Mouse (Mus musculus) ES-CJ7 (cell line): ENCODE data around the gene Exoc4.

Experiments
- DNase-seq: peaks from one replicate; pipeline ENCODE4 v3.0.0; 2011; ENCODE audit warnings: low read depth, low spot score

Exoc4 gene

GRCm38 (mm10) chr6:33859049-33859448, 610.2 kb downstream of the Exoc4 start:
- no peak for DNase-seq

DNA sequence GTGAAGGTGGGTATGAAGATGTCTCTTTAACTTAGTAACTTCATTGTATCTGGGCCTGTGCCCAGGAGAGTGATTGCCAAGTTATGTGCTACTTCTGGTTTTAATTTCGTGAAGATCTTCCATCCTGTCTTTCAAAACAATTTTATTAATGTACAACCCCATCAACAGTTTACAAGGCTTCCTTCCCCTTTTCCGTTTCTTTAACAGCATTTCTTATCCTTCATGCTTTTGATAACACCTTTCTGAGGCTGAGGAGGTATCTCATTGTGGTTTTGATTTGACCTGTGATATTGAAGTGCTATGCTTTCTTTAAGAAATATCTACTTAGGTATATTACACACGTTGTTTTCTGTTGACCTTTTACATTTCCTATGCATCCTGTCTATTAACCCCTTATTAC, 616.9 kb downstream of the Exoc4 start:
- no peak for DNase-seq

DNA sequence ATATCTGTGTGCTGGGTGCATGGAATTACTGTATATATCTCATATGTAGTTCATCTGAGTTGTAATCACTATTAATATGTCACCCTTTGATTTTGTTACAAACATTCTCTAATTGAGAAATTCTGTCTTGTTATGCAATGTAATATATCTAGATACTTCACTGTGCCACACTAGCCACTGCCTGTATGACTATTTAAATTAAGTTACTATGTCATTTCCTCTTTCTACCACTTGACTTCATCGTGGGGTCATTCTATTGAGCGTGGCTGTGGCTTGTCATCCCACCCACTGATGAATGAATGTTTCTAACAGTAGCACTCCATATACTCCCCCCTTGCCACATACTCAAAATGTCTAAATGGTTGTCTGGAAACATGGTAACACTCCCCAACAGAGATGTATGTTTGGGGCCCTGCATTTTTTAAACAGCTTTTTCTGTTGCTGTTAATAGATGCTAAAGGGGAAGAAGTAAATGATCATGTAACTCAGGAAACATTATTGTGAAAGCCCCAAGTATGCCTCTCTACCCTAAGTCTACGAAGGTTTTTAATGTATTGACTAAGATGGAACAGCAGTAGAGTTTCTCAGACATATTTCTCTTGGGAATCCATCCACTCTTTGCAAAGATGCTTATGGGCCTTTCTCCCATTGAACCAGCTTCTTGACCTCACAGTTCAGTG, 618.2 kb downstream of the Exoc4 start:
- no peak for DNase-seq

GRCm38 (mm10) chr6:33869251-33869650, 620.4 kb downstream of the Exoc4 start:
- no peak for DNase-seq

- DNase-seq, result peak; percentile 71
These were observed 621.7 kb downstream of the Exoc4 start for GRCm38 (mm10) chr6:33870468-33871142.

- DNase-seq, result no peak
These were observed 622.4 kb downstream of the Exoc4 start for GRCm38 (mm10) chr6:33871286-33871685.

DNA sequence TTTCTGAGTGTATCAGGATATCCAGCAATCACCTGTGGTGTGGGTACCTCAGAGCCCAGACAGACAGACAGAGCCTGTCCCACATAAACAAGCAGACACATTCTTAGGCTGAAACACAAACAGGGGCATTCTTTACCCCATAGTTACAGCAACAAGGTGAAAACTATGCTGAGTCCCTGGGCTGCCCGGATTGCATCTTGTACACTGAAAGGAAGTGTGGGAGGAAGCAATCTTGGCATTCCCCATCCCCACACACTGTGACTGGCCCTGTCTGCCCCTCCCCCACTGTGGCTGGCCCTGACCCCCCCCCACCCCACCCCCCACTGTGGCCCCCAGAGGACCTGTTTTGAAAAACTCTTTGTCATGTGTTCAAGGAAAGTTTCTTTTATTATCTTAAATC, 623.3 kb downstream of the Exoc4 start:
- peak; percentile 15 for DNase-seq

- DNase-seq, result no peak
These were observed 624.1 kb downstream of the Exoc4 start for GRCm38 (mm10) chr6:33873000-33873399.

DNA sequence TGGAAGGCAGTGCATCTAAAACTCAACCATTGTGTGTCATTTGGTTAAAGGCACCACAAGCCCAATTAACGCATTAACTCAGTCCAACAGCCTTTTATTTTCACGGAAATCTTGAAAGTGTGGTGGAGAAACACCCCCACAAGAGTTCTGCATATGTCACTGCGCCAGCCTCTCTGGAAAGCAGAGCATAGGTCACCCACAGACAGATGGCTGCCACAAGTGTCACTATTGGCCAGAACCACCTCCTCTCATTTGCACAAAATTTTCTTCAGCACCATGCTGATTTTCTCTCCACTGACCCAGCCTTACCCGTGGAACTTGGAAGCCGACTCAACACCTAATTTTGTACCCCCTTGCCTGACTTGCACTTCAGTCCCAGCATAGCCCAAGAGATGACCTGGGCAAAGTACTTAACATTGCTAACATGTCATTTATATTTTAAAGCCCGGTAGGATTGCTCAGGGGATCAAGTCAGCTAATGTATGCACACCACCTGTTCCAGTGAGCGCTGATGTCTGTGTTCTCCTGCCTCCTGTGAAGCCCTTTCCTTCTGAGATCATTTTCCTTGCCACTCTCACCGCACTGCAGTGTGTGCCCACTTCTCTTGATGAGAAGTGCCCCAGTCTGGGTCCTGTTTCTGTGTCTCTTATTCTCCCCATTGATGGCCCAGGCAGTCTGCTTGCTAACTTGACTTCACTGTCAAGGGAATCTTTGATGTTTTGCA, 625.6 kb downstream of the Exoc4 start:
- no peak for DNase-seq

GRCm38 (mm10) chr6:33884141-33884683, 635.3 kb downstream of the Exoc4 start:
- DNase-seq, result no peak

- DNase-seq, result no peak
These were observed 638.1 kb downstream of the Exoc4 start for GRCm38 (mm10) chr6:33886941-33887340.

DNA sequence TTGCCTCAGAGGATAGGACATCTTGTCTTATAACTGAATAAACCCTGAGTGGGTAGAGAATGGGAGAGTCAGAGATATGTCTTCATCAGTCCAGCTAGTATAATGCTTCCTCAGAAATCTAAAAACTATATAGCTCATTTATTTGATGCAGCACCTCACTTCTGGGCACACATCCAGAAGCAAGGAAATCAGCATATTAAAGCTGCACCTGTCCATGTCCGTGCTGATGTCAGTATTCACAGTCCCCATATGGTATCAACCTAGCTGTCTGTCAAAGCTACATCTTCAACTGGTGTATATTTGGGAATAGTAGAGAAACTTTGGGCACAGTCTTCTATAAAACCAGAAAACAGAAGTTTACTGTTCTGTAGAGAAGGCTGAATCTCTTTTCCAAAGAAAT, 642.0 kb downstream of the Exoc4 start:
- no peak for DNase-seq

DNA sequence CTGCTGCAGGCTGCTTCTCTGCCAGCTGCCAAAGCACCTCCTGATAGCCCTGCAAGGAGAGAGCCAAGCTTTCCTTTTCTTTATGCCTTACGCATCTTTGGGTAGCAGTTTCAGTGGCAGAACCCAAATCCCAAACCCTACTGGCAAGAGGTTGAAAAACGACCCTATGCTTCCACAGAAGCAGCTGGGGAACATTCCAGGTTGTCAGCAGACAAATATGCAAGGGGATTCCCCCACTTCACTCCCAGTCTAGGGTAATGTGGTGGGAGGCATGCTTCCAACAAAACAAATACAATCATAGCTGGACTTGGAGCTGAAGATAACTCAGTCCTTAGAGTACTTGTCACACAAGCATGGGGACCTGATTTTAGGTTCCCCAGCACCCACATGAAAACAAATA, 643.3 kb downstream of the Exoc4 start:
- DNase-seq, result no peak

GRCm38 (mm10) chr6:33899973-33900372, 651.1 kb downstream of the Exoc4 start:
- DNase-seq, result no peak

- DNase-seq, result no peak
These were observed 651.7 kb downstream of the Exoc4 start for GRCm38 (mm10) chr6:33900615-33901014.

GRCm38 (mm10) chr6:33905099-33905498, 656.2 kb downstream of the Exoc4 start:
- no peak for DNase-seq

- no peak for DNase-seq
These were observed 661.8 kb downstream of the Exoc4 start for GRCm38 (mm10) chr6:33910671-33911070.

GRCm38 (mm10) chr6:33913072-33913471, 664.2 kb downstream of the Exoc4 start:
- DNase-seq, result no peak

DNA sequence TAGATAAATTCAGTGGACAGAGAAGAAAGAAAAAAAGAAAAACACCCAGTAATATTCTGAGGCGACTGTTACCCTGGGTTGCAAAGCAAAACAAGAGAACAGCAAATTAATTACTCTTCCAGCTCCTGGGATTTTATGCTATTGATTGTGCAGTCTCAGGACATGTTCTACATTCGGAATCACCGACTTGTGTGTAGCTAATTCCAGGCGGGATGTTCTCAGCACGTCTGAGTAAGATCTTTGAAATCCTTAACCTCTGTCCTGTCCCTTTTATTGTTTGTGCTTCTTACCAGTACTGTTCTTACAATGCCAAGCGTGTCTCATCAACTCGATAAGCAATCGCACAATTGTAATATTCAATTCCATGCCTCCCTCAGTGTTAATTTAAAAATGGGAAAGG, 664.6 kb downstream of the Exoc4 start:
- no peak for DNase-seq

DNA sequence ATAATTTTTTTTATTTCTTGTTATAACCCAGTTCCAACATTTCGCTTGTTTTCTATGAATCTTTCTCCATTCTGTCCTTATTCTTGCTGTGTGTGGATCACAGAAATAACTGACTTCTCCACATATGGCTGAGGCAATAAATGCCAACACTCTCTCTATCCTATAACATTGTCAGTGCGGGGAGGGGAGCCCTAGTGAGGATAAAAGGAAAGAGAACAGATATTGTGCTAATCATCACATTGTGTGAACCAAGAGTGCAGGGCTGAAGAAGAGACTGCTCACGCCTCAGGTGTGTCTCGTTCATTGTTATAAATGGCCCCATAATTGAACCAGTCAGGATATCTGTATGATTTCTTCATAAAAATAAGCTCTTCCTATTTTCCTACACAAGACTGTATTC, 665.1 kb downstream of the Exoc4 start:
- DNase-seq, result no peak

- no peak for DNase-seq
These were observed 674.7 kb downstream of the Exoc4 start for GRCm38 (mm10) chr6:33923571-33923970.

GRCm38 (mm10) chr6:33924888-33925287, 676.0 kb downstream of the Exoc4 start:
- no peak for DNase-seq
